Mouse (Mus musculus) left cerebral cortex, adult 9 months (tissue): ENCODE measurements at regions not wholly inside any gene's neighbourhood (a gene's known extent, or its start where the extent isn't known, plus 50 kb on each side); places are given as distances from the start of the nearest gene placed in this dataset.

ENCODE experiments used
- DNase-seq, 2 experiments: peaks; one replicate each; pipeline ENCODE4 v3.0.0; 2022; ENCODE audit warnings: low spot score in 2 of 2

DNA sequence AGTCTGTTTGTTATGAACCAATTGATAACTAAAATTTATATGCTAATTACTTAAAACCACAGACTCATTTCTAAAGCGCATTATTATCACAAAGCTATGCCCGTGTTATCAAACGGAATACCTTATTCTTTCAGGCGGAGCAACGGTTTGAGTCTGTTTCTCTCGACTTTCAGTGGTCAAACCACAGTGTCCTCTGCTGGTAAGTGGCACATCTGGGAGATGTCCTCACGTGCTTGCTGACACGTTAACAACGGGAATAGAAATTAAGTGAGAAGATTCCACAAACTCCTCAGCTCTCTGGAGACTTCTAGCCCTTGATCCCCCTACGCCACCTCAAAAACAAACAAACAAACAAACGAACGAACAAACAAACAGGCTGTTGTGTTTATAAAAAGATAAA, 58.9 kb upstream of the Syt13 start:
- no peak for DNase-seq

DNA sequence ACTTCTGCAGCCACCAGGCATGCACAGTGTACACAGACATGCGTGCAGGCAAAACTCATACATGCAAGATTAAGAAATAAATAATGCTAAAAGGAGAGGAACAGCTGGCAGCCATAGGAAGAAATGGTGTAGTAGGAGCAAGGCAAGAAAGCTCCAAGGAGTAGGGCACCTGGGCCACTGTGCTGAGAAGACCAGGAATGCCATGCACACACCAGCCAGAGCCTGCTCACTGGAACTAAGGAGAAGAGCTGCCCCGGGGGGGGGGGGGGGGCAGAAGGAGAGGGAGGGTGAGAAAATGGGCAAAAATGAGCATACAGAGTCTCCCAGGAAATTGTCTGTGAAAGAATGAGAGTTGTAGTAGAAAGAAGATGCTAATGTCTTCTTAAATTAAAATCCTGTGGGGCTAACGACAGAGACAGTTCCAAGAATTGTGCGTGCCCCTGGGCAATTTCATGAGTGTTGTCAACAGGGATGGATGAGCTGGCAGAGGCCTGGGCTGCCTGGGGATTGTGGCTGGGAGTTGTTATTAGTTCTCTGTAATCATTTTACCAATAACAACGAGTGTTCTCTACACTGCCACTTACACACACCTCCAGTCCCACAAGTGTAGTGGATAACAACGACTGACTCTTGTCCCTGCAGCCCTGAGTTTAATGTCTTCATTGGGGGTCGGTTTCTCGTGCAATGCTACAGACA, 54.2 kb upstream of the Syt13 start:
- DNase-seq: no peak
